Mouse (Mus musculus): ENCODE data around the gene Fam229a.

Fam229a gene

GRCm38 (mm10) chr4:129540012-129540411 lies 49.0 kb downstream of the Fam229a start:
- ChIA-PET CTCF (interaction anchor here (0.5 to 2.3 kb wide), 42 partner anchors 9 to 494 kb away, joined by 3 to 33 read pairs (median 4); partner anchors contain the start of genes Khdrbs1 (in 1 of the 4), Lck (in 1 of the 4), Marcksl1 (in 1 of the 4) and Tmem39b (in 1 of the 4)), POLR2A (interaction anchor here (0.6 to 7.3 kb wide), 40 partner anchors 9 to 562 kb away, joined by 3 to 66 read pairs (median 3); partner anchors contain the start of genes Bsdc1 (in 2 of the 4), Marcksl1 (in 2 of the 4), Txlna (in 2 of the 4) and Ccdc28b (in 1 of the 4))
